Mouse (Mus musculus): ENCODE data around the gene Dst. TPM values are rescaled to one million over a fixed set of nuclear protein-coding genes. Genes with fewer than 3 reads are reported as not detected.

Gene Dst
- total and polyA plus RNA-seq, 2 experiments from 2014 or later = 31.7 to 155 TPM

DNA sequence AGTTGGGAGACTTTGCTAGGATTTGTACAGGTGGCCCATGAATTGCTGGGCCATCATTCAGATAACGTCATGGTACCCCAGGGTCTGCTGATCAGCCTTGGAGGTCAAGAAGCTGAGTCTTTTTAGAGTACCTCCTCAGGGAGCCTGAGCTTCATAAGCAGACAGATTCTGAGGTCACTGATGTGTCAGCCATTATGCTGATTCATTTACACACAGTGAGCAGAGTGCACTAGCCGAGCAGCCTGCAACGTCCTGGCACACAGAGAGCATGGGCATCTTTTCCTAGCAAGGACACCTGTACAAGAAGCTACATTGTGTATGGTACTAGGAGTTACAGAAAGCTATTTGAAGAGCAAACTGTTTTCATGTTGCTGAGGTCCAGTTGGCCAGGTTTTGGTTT, 134.3 kb downstream of the Dst start:
- no peaks in the 10 kb centered on the region for H3K9me3 ChIP-seq (ENCODE audit: low read length)
- no peaks in the 10 kb centered on the region for H3K4me1 ChIP-seq (ENCODE audit: insufficient read depth, low read length)
- TF ChIP-seq CTCF (IDR thresholded peaks at IDR 0.05) = no peak
- H3K36me3 ChIP-seq (ENCODE audit: insufficient read depth, low read length) = no peaks in the 10 kb centered on the region
- H3K9ac ChIP-seq (replicated peaks; ENCODE audit: low read length, poor library complexity, severe bottlenecking) = no peak overlapping the region
- WGBS = 54% methylated on average over 3 of the region's 3 CpGs
- no peaks in the 10 kb centered on the region for H3K27me3 ChIP-seq (ENCODE audit: insufficient read depth, low read length)
- ATAC-seq (ENCODE audit: low FRiP score) = no peak
- no peak overlapping the region for H3K4me3 ChIP-seq (ENCODE audit: low read depth, low read length)
- no peak overlapping the region for H3K27ac ChIP-seq (ENCODE audit: low read depth, low read length)
- DNase-seq (ENCODE audit: low spot score) = no peak
- H3K4me2 ChIP-seq (ENCODE audit: low read depth, low read length, poor library complexity, severe bottlenecking) = no peak overlapping the region

DNA sequence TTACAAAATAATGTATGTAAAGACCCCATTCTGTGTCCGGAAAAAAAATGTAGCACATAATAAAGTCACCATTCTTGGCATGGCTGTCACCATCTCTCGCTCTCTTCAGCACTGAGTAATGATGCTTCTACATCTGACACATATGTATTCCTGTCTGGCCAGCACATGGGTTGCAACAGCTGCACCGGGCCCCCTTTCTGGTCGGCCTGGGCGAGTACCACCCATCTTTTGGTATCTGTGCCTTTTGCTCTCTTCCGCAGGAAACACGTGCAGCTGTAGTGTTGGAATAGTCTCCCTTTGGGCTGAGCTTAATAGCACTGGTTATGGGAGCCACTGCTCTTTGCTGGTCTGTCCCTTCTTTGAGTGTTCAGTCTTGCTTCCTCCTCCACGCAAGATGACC, 135.3 kb downstream of the Dst start:
- WGBS = 82% methylated on average over 8 of the region's 8 CpGs
- Histone ChIP-seq H3K4me2 (ENCODE audit: low read depth, low read length, poor library complexity, severe bottlenecking) (no peak overlapping the region), H3K9me3 (ENCODE audit: low read length) (no peaks in the 10 kb centered on the region), H3K27me3 (ENCODE audit: insufficient read depth, low read length) (no peaks in the 10 kb centered on the region), H3K9ac (replicated peaks; ENCODE audit: low read length, poor library complexity, severe bottlenecking) (no peak overlapping the region), H3K4me3 (ENCODE audit: low read depth, low read length) (no peak overlapping the region), H3K27ac (ENCODE audit: low read depth, low read length) (no peak overlapping the region), H3K36me3 (ENCODE audit: insufficient read depth, low read length) (no peaks in the 10 kb centered on the region), H3K4me1 (ENCODE audit: insufficient read depth, low read length) (no peaks in the 10 kb centered on the region)
- no peak for TF ChIP-seq CTCF (IDR thresholded peaks at IDR 0.05)
- no peak for DNase-seq (ENCODE audit: low spot score)
- no peak for ATAC-seq (ENCODE audit: low FRiP score)

DNA sequence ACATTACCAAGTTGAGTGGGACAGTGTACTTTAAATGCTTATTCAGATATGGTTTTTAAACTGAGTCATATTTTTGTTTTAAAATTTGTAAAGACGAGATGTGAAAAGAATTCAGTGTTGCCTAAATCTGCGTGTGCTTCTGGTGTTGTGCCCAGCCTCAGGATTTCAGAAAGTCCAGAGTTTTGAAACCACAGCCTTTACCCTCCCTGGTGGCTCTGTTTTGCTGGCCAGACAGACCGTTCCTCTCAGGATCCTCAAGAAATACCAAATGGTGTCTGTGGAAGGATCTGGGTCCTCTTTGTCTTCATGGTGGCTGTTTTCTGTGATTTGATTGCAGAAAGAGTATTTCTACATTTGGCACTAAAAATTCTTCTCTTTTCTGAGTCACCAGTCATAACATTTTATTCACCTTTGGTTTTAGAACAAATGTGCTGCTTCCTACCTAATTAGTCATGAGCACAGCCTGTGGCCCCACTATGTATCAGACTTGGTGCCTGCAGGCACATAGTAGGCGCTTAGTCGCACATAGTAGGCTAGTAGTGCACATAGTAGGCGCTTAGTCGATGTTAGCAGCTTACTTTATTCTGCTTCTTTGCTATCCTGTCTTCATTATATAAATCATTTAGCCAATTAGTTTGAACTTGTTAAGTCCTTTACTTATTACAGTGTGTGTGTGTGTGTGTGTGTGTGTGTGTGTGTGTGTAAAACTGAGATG, 136.0 kb downstream of the Dst start:
- Histone ChIP-seq H3K9me3 (ENCODE audit: low read length) (no peaks in the 10 kb centered on the region), H3K36me3 (ENCODE audit: insufficient read depth, low read length) (no peaks in the 10 kb centered on the region), H3K4me1 (ENCODE audit: insufficient read depth, low read length) (no peaks in the 10 kb centered on the region), H3K27ac (ENCODE audit: low read depth, low read length) (no peak overlapping the region), H3K9ac (replicated peaks; ENCODE audit: low read length, poor library complexity, severe bottlenecking) (no peak overlapping the region), H3K4me2 (ENCODE audit: low read depth, low read length, poor library complexity, severe bottlenecking) (no peak overlapping the region), H3K27me3 (ENCODE audit: insufficient read depth, low read length) (no peaks in the 10 kb centered on the region), H3K4me3 (ENCODE audit: low read depth, low read length) (no peak overlapping the region)
- ATAC-seq (ENCODE audit: low FRiP score) (no peak), DNase-seq (ENCODE audit: low spot score) (no peak)
- no peak for TF ChIP-seq CTCF (IDR thresholded peaks at IDR 0.05)
- WGBS = 94% methylated on average over 7 of the region's 7 CpGs

DNA sequence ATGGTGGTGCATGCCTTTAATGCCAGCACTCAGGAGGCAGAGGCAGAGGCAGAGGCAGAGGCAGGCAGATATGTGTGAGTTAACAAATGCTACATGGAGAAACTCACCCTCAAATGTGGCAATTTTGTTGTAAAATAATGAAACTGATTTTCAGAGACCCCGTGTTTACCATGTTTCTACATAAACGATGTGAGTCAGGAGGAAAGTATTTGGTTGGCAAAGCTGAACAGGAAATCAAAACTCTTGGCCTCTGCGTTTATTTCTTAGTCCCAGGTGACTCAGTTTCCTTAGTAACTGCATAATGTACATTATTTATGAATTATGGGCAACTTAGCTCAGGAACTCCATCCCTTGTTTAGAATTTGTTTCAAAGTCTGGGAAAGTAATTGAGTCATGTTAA, 136.7 kb downstream of the Dst start:
- H3K4me1 ChIP-seq (ENCODE audit: insufficient read depth, low read length) = no peaks in the 10 kb centered on the region
- no peaks in the 10 kb centered on the region for H3K9me3 ChIP-seq (ENCODE audit: low read length)
- no peak overlapping the region for H3K4me3 ChIP-seq (ENCODE audit: low read depth, low read length)
- no peaks in the 10 kb centered on the region for H3K36me3 ChIP-seq (ENCODE audit: insufficient read depth, low read length)
- no peak for TF ChIP-seq CTCF (IDR thresholded peaks at IDR 0.05)
- ATAC-seq (ENCODE audit: low FRiP score) (no peak), DNase-seq (ENCODE audit: low spot score) (no peak)
- WGBS = 63% methylated on average over 3 of the region's 3 CpGs
- H3K27me3 ChIP-seq (ENCODE audit: insufficient read depth, low read length) = no peaks in the 10 kb centered on the region
- H3K27ac ChIP-seq (ENCODE audit: low read depth, low read length) = no peak overlapping the region
- no peak overlapping the region for H3K9ac ChIP-seq (replicated peaks; ENCODE audit: low read length, poor library complexity, severe bottlenecking)
- H3K4me2 ChIP-seq (ENCODE audit: low read depth, low read length, poor library complexity, severe bottlenecking) = no peak overlapping the region

DNA sequence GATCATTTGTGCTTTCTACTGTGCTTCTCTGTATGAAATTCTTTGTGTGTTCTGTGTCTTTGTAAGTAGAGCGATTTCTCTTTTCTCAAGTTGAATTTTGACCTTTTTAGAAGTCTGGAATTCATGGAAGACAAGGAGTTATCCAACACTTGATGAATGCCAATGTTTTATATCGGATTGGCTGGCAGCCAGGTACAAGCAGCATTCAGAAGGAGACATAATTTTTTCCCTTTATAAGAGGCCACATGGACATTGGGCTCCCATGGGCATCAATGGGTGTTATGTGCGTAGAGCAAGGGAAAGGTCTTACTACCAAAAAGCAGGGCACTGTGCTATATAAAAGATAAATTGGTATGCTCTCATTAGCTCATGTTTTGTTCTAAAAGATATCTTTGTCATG, 139.3 kb downstream of the Dst start:
- no peak for DNase-seq (ENCODE audit: low spot score)
- Histone ChIP-seq H3K4me2 (ENCODE audit: low read depth, low read length, poor library complexity, severe bottlenecking) (no peak overlapping the region), H3K4me3 (ENCODE audit: low read depth, low read length) (no peak overlapping the region), H3K27ac (ENCODE audit: low read depth, low read length) (no peak overlapping the region), H3K9me3 (ENCODE audit: low read length) (no peaks in the 10 kb centered on the region), H3K27me3 (ENCODE audit: insufficient read depth, low read length) (no peaks in the 10 kb centered on the region), H3K36me3 (ENCODE audit: insufficient read depth, low read length) (no peaks in the 10 kb centered on the region), H3K9ac (replicated peaks; ENCODE audit: low read length, poor library complexity, severe bottlenecking) (no peak overlapping the region), H3K4me1 (ENCODE audit: insufficient read depth, low read length) (no peaks in the 10 kb centered on the region)
- WGBS = 84% methylated on average over 3 of the region's 3 CpGs
- ATAC-seq (ENCODE audit: low FRiP score) = no peak
- TF ChIP-seq CTCF (IDR thresholded peaks at IDR 0.05) = no peak

DNA sequence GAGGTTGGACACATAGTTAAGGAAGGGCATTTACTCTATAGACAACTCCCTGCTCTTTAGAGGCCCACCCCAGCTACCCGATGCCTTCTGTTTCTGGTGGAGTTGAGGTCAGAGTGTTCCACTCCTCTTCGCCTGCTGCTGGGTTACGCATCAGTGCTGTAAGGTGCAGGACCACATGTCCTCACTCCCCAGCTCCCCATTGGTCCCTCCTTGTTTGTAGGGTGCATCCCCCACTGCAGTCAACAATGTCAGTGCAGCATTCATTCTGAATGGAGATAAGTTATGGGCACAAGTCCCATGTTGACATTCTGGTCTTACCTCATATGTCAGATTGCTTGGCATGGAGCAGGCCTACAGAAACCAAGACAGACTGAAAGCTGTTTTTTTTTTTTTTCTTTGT, 143.2 kb downstream of the Dst start:
- WGBS = 84% methylated on average over 3 of the region's 3 CpGs
- H3K9ac ChIP-seq (replicated peaks; ENCODE audit: low read length, poor library complexity, severe bottlenecking) = no peak overlapping the region
- TF ChIP-seq CTCF (IDR thresholded peaks at IDR 0.05) = no peak
- no peak overlapping the region for H3K4me3 ChIP-seq (ENCODE audit: low read depth, low read length)
- no peaks in the 10 kb centered on the region for H3K27me3 ChIP-seq (ENCODE audit: insufficient read depth, low read length)
- ATAC-seq (ENCODE audit: low FRiP score) = no peak
- no peaks in the 10 kb centered on the region for H3K36me3 ChIP-seq (ENCODE audit: insufficient read depth, low read length)
- H3K4me1 ChIP-seq (ENCODE audit: insufficient read depth, low read length) = no peaks in the 10 kb centered on the region
- no peak overlapping the region for H3K27ac ChIP-seq (ENCODE audit: low read depth, low read length)
- no peaks in the 10 kb centered on the region for H3K9me3 ChIP-seq (ENCODE audit: low read length)
- no peak for DNase-seq (ENCODE audit: low spot score)
- H3K4me2 ChIP-seq (ENCODE audit: low read depth, low read length, poor library complexity, severe bottlenecking) = no peak overlapping the region

Data from midbrain, postnatal 0 days (tissue).